Mouse (Mus musculus): ENCODE results near the gene Lsamp. TPM values are rescaled to one million over a fixed set of nuclear protein-coding genes. Genes with fewer than 3 reads are reported as not detected.

The Lsamp gene
- polyA plus RNA-seq, 1 experiment from 2014 or later: 31.1 TPM

DNA sequence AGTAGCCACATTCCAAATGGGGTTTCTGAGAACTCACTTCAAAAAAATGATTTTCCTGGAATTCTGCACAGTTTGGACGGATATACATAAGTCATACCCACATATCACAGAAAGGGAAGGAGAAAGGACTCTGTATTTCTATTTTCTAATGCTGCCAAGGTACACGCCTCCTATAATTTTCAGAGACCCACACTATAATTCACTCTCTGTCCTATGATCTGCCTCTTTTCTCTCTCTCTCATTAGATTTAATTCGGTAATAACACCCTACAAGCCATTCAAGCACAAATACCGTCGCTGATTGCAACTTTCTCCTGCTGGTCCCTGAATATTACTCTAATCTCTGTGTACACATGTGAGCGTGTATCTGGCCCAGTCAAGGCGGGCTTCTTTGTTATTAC, 311.1 kb downstream of the Lsamp start:
- H3K36me3 ChIP-seq: no peaks in the 10 kb centered on the region

DNA sequence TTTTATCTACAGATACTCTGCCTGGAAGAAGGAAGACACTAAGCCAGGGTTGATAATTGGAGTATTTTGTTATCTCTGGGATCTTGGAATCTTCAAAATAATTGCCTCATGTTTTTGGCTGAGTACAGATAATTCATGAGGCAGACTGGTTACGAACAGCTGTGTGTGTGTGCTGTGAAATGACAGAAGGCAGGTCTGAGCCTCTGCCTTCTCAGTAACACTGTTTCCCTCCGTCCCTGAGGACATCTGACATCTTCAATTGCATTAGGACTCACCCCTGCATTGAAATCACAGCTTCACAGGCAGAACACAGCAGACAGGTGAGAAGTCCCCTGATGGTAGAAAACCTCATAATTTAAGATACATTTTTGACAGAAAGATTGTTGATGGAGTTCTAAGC, 323.5 kb downstream of the Lsamp start:
- ATAC-seq (ENCODE audit: low FRiP score): no peak
- H3K9me3 ChIP-seq (replicated peaks): no peaks in the 10 kb centered on the region

More for the DNA sequence above, 311.1 kb downstream of the Lsamp start:
- no peaks in the 10 kb centered on the region for H3K9me3 ChIP-seq (replicated peaks)
- no peaks in the 10 kb centered on the region for H3K4me1 ChIP-seq
- H3K4me3 ChIP-seq: no peak overlapping the region
- 89% methylated on average over 7 of the region's 7 CpGs for WGBS
- no peak for ATAC-seq (ENCODE audit: low FRiP score)
- H3K27me3 ChIP-seq: no peaks in the 10 kb centered on the region
- no peak overlapping the region for H3K9ac ChIP-seq
- no peak overlapping the region for H3K27ac ChIP-seq
- H3K4me2 ChIP-seq (replicated peaks): no peak overlapping the region

DNA sequence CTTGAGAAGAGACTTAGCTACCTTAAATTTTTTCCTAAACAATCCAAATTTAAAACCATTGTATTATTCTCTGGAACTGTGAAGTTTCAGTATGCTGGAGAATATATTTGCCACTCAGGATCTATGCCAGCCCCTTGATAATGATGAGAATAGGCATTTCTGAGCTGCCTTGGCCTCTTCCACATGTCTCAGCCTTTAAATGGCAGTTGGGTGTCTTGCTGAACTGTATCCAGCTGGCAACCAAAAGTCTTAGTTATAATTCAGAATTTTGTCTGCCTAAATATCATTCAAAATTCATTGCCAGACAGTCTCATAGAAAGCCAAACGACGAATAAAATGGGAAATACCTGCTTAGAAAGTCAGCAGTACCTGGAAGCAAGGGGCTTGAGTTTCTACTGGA, 332.0 kb downstream of the Lsamp start:
- H3K27me3 ChIP-seq: no peaks in the 10 kb centered on the region
- H3K4me3 ChIP-seq: no peak overlapping the region
- ATAC-seq (ENCODE audit: low FRiP score): no peak
- H3K27ac ChIP-seq: no peak overlapping the region
- H3K4me2 ChIP-seq (replicated peaks): no peak overlapping the region
- H3K9ac ChIP-seq: no peak overlapping the region
- no peaks in the 10 kb centered on the region for H3K36me3 ChIP-seq
- H3K9me3 ChIP-seq (replicated peaks): no peaks in the 10 kb centered on the region
- no peaks in the 10 kb centered on the region for H3K4me1 ChIP-seq
- WGBS: 94% methylated on average over 2 of the region's 2 CpGs

More for the DNA sequence above, 323.5 kb downstream of the Lsamp start:
- no peak overlapping the region for H3K4me3 ChIP-seq
- 64% methylated on average over 2 of the region's 2 CpGs for WGBS
- no peak overlapping the region for H3K9ac ChIP-seq
- H3K27ac ChIP-seq: no peak overlapping the region
- no peaks in the 10 kb centered on the region for H3K27me3 ChIP-seq
- no peak overlapping the region for H3K4me2 ChIP-seq (replicated peaks)
- no peaks in the 10 kb centered on the region for H3K4me1 ChIP-seq
- H3K36me3 ChIP-seq: no peaks in the 10 kb centered on the region

DNA sequence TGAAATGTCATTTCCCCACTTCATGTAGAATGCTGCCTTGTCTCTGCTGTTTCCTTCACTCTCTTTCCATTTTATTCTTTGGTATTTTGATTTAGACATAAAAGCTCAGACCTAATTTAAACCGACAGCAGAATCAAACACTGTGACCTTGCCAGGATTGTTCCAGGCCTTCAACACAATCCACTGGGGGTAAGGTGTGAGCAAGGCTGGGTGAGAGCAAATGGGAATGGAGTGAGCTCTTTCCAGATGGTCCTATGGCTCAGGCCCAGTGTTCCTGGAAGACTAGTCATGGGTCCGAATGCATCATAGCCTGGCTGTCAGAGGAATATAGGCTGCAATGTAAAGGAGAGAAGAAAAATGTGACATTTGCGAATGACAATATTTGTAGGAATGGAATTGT, 340.6 kb downstream of the Lsamp start:
- no peak overlapping the region for H3K27ac ChIP-seq
- WGBS: 92% methylated on average over 3 of the region's 3 CpGs
- no peak for ATAC-seq (ENCODE audit: low FRiP score)

DNA sequence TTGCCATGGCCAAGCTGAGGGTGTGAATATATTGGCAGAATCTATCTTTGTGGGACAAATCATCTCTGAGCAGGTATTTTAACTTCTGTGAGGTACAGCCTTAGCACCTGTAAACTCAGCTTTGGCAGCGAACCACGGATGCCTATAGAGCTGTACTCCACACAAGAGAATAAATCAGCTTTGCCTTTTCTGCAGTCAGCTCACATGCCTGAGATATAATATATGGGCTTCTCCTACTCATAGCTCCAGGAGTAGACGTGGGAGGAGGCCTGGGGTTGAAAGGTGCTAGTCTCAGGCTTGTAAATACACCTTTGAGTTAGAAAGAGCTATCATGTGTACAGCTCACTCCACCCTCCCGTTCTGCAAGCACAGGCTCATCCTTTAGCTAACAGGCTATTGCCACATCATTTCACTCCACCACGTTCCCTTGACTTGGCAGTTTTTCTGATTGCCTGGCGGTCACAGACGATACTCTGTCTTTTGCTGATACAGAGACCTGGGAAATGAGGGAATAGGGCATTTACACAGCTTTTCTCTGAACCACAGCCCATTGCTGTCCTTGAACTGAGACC, 344.2 kb downstream of the Lsamp start:
- Histone ChIP-seq H3K9ac (no peak overlapping the region), H3K27ac (no peak overlapping the region), H3K4me1 (no peaks in the 10 kb centered on the region), H3K4me3 (no peak overlapping the region), H3K9me3 (replicated peaks) (no peaks in the 10 kb centered on the region), H3K27me3 (no peaks in the 10 kb centered on the region), H3K4me2 (replicated peaks) (no peak overlapping the region), H3K36me3 (no peaks in the 10 kb centered on the region)
- WGBS: 89% methylated on average over 7 of the region's 7 CpGs
- no peak for ATAC-seq (ENCODE audit: low FRiP score)

More for the DNA sequence above, 340.6 kb downstream of the Lsamp start:
- no peak overlapping the region for H3K9ac ChIP-seq
- H3K4me2 ChIP-seq (replicated peaks): no peak overlapping the region
- no peak overlapping the region for H3K4me3 ChIP-seq
- H3K36me3 ChIP-seq: no peaks in the 10 kb centered on the region
- H3K27me3 ChIP-seq: no peaks in the 10 kb centered on the region
- H3K4me1 ChIP-seq: no peaks in the 10 kb centered on the region
- H3K9me3 ChIP-seq (replicated peaks): no peaks in the 10 kb centered on the region

DNA sequence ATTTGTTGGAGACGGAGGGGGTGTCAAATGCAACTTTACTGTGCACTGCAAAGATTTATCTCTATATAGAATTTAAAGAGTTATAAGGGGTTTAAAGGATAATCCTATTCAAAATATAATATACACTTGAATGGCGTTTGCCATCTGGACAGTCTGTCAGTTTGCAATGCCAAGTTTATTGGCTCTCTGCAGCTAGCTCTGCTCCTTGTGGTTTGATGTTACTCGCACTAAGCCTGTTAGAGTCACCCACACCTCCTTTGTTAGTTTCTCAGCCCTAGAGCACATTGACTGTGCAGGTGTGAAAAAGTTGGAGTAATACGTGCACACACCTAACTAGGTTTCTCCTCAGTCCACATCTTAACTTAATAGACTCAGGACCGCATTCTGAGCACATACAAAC, 385.5 kb downstream of the Lsamp start:
- no peak overlapping the region for H3K9ac ChIP-seq
- WGBS: 89% methylated on average over 5 of the region's 5 CpGs
- no peaks in the 10 kb centered on the region for H3K9me3 ChIP-seq (replicated peaks)
- no peak overlapping the region for H3K4me2 ChIP-seq (replicated peaks)
- H3K27ac ChIP-seq: no peak overlapping the region
- no peaks in the 10 kb centered on the region for H3K36me3 ChIP-seq
- no peaks in the 10 kb centered on the region for H3K4me1 ChIP-seq
- no peak for ATAC-seq (ENCODE audit: low FRiP score)
- H3K4me3 ChIP-seq: no peak overlapping the region
- no peaks in the 10 kb centered on the region for H3K27me3 ChIP-seq

DNA sequence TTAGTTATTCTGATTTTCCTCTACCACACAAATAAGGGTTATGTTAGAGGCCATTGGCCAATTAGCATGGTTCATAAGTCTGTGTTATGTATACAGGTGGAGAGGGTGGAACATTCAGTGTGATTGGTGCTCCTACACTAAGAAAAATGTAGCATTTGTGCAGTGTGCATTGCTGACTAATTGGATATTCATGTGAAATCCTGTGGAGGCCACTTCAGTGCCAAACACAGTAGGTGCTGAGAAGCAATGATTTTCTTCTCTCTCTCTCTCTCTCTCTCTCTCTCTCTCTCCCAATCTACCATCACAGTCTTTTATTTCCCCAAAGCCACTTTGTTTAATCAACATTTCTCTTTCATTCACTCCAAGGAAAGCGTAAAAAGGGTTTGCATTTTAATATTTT, 387.1 kb downstream of the Lsamp start:
- WGBS: 92% methylated on average over 1 of the region's 1 CpGs
- Histone ChIP-seq H3K4me1 (no peaks in the 10 kb centered on the region), H3K4me3 (no peak overlapping the region), H3K9ac (no peak overlapping the region), H3K36me3 (no peaks in the 10 kb centered on the region), H3K9me3 (replicated peaks) (no peaks in the 10 kb centered on the region), H3K4me2 (replicated peaks) (no peak overlapping the region), H3K27ac (no peak overlapping the region), H3K27me3 (no peaks in the 10 kb centered on the region)
- no peak for ATAC-seq (ENCODE audit: low FRiP score)

DNA sequence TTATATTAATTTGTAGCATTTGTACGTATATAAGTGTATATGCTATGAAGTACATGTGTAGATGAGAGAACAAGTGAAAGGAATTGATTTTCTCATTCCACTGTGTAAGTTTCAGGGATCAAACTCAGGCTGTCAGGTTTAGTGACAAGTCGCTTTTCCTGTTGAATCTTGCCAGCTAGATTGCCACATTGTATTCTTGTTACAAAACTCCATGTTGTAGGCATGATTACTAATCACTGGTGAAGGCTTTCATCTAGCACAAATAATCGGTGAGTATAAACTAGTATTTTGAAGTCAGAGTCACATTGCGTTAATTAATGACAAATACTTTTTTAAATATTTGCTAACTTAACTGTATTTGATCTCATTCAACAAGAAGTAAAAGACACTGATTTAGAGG, 391.2 kb downstream of the Lsamp start:
- H3K4me3 ChIP-seq: no peak overlapping the region
- no peak for ATAC-seq (ENCODE audit: low FRiP score)
- H3K36me3 ChIP-seq: no peaks in the 10 kb centered on the region
- no peaks in the 10 kb centered on the region for H3K9me3 ChIP-seq (replicated peaks)
- no peak overlapping the region for H3K9ac ChIP-seq
- H3K4me1 ChIP-seq: peaks cover 4% of the 10 kb centered on the region; the same call in 1 of the 2 replicates
- 90% methylated on average over 4 of the region's 4 CpGs for WGBS
- no peak overlapping the region for H3K27ac ChIP-seq
- H3K4me2 ChIP-seq (replicated peaks): no peak overlapping the region
- no peaks in the 10 kb centered on the region for H3K27me3 ChIP-seq

DNA sequence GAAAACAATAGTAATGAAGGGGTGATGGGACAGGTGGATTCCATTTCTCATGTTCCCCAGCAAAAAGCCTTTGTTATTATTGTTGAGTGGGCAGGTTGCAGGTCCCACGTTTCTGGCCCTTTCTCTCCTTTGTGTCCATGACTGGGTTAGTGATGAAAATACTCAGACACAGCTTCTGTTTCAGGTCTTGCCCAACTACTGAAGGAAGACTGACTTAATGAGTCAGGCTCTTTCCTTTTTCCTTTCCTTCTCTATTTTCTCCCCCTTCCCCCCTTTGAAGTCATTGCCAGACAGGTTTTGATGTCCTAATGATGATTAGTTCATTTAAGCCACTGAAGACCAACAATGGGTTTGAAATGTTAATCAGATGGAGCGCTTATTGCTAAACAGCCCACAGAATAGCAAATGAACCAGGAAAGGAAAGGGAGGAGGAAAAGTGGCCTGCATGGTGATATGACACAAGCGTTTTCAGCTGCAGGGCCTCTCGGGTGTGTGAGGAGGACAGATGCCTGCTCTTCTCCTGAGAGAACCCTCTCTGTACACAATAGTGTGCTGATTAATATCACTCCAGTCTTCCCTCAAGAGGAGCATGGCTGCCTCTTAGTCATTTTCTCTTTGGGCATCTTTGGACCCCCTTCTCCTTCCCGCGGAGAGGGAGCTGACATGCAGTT, 393.1 kb downstream of the Lsamp start:
- no peaks in the 10 kb centered on the region for H3K9me3 ChIP-seq (replicated peaks)
- H3K4me1 ChIP-seq: peaks cover 4% of the 10 kb centered on the region; the same call in 1 of the 2 replicates
- H3K4me2 ChIP-seq (replicated peaks): no peak overlapping the region
- WGBS: 60% methylated on average over 6 of the region's 6 CpGs
- ATAC-seq (ENCODE audit: low FRiP score): no peak; the same call in 1 of the 2 replicates
- H3K27me3 ChIP-seq: no peaks in the 10 kb centered on the region
- H3K9ac ChIP-seq: no peak overlapping the region
- H3K36me3 ChIP-seq: no peaks in the 10 kb centered on the region
- H3K27ac ChIP-seq: no peak overlapping the region
- H3K4me3 ChIP-seq: no peak overlapping the region

DNA sequence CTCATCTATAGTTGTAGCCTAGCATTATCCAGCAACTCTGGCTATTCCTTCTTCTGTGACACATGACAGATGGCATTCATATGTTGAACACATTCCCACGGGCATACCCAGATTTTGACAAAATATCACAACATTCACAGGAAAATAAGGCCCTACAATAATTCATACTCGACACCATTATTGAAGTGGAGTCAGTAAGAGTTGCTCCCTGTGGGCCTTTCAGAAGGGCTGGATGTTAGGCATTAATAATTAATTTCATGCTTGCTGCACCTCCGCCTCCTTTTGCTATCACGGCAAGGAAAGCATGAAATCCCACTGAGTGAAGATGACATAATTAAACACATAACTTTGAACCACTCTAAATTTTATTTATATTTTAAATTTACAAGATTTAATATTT, 407.9 kb downstream of the Lsamp start:
- Histone ChIP-seq H3K4me3 (no peak overlapping the region), H3K4me1 (no peaks in the 10 kb centered on the region), H3K4me2 (replicated peaks) (no peak overlapping the region), H3K9me3 (replicated peaks) (no peaks in the 10 kb centered on the region), H3K9ac (no peak overlapping the region), H3K27ac (no peak overlapping the region), H3K27me3 (no peaks in the 10 kb centered on the region), H3K36me3 (no peaks in the 10 kb centered on the region)
- peak; percentile 78 for ATAC-seq (ENCODE audit: low FRiP score)
- 46% methylated on average over 4 of the region's 4 CpGs for WGBS

DNA sequence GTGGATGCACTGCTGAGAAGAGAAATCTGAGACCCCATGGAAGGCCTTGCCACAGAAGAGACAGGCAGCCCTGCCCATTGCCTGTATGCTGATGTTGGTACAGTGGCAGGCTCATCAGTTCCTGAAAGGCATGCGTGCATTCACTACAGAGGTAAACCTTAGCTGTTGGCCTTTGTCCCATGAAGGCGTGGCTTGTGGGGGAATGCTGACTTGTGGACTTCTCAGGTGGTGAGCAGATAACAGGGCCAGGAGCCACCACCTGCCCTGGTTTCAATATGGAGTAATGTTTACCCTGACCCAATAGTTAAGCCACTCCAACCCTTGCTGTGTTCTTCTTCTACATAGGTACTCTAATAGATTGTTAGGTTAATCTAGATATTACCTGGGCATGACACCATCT, 415.4 kb downstream of the Lsamp start:
- no peak overlapping the region for H3K4me2 ChIP-seq (replicated peaks)
- WGBS: 81% methylated on average over 2 of the region's 2 CpGs
- H3K27me3 ChIP-seq: no peaks in the 10 kb centered on the region
- H3K36me3 ChIP-seq: no peaks in the 10 kb centered on the region
- ATAC-seq (ENCODE audit: low FRiP score): no peak
- H3K9me3 ChIP-seq (replicated peaks): no peaks in the 10 kb centered on the region
- no peaks in the 10 kb centered on the region for H3K4me1 ChIP-seq
- no peak overlapping the region for H3K27ac ChIP-seq
- no peak overlapping the region for H3K9ac ChIP-seq
- no peak overlapping the region for H3K4me3 ChIP-seq

DNA sequence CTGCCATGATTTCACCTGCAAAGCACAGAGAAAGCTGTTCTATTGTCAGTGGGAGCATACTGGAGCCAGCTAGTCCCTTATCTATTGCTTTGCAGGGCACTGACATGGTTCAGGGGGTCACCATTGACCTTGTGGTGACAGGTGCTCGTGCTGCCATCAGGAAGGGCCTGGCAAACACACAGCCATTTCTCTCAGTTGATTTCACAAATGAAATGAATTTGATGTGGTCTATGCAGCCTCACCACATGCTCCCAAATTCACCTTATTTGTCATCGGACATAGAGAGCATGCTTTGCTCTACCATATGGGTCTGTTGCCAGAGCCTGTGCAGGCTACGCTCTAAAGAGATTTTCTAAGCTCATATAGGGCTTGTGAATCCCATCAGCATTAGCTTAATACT, 450.1 kb downstream of the Lsamp start:
- H3K27ac ChIP-seq: no peak overlapping the region
- no peaks in the 10 kb centered on the region for H3K4me1 ChIP-seq
- H3K36me3 ChIP-seq: no peaks in the 10 kb centered on the region
- no peak overlapping the region for H3K9ac ChIP-seq
- no peak overlapping the region for H3K4me3 ChIP-seq
- no peaks in the 10 kb centered on the region for H3K27me3 ChIP-seq
- ATAC-seq (ENCODE audit: low FRiP score): no peak
- no peak overlapping the region for H3K4me2 ChIP-seq (replicated peaks)
- H3K9me3 ChIP-seq (replicated peaks): no peaks in the 10 kb centered on the region
- WGBS: 74% methylated on average over 3 of the region's 3 CpGs

DNA sequence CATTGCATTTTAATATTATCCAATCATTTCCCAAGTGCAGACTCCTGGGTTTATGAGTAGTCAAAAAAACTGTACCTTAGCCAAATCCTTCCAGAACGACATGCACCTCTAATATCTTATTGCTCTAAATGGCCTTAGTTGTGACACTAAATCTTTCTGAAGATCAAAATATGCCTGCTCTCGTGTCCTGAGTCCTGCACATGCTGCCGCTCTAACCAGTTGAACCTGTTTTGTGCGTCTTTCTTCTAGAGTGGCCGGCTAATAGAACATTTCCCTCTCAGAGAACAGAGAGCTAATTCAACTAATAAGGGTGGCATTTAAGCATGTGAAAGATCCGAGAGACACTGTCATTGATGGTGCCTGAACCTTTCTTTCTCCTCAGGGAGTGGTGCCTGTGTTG, 452.3 kb downstream of the Lsamp start:
- no peak overlapping the region for H3K4me3 ChIP-seq
- no peak overlapping the region for H3K27ac ChIP-seq
- H3K27me3 ChIP-seq: no peaks in the 10 kb centered on the region
- WGBS: 76% methylated on average over 6 of the region's 6 CpGs
- no peak overlapping the region for H3K9ac ChIP-seq
- H3K4me1 ChIP-seq: no peaks in the 10 kb centered on the region
- H3K4me2 ChIP-seq (replicated peaks): no peak overlapping the region
- no peak for ATAC-seq (ENCODE audit: low FRiP score)
- no peaks in the 10 kb centered on the region for H3K9me3 ChIP-seq (replicated peaks)
- H3K36me3 ChIP-seq: no peaks in the 10 kb centered on the region
